Mouse (Mus musculus) forebrain, embryonic 13.5 days (tissue): Measurements from ENCODE around the gene Rpsa. TPM values are rescaled to one million over a fixed set of nuclear protein-coding genes. Genes with fewer than 3 reads are reported as not detected.
A peak's percentile ranks its signal among the peaks of the same experiment; 100 is the strongest.

Source experiments
- ATAC-seq: fragments of 200-750 bp; cut with Nextera tagmentation; 2 replicates; pipeline ENCODE4 v1.8.0; 2017
- H3K27ac ChIP-seq: fragments of 300-500 bp; sonication (generic); 2 replicates; pipeline ENCODE4 v1.5.1; 2015; ENCODE audit warnings: inconsistent platforms, mild to moderate bottlenecking, moderate library complexity
- H3K27me3 ChIP-seq: fragments of 300-500 bp; sonication (generic); 2 replicates; pipeline ENCODE4 v1.6.1; 2015; ENCODE audit warnings: mild to moderate bottlenecking, inconsistent platforms
- H3K36me3 ChIP-seq: fragments of 300-500 bp; sonication (generic); 2 replicates; pipeline ENCODE4 v1.6.1; 2015; ENCODE audit warnings: mild to moderate bottlenecking, inconsistent platforms; ENCODE audit not compliant: poor library complexity, severe bottlenecking
- H3K4me1 ChIP-seq: fragments of 300-500 bp; sonication (generic); 2 replicates; pipeline ENCODE4 v1.6.1; 2015; ENCODE audit warnings: inconsistent platforms
- H3K4me2 ChIP-seq: fragments of 300-500 bp; sonication (generic); 2 replicates; pipeline ENCODE4 v1.6.1; 2015; ENCODE audit warnings: inconsistent platforms, mild to moderate bottlenecking, moderate library complexity
- H3K4me3 ChIP-seq: fragments of 300-500 bp; sonication (generic); 2 replicates; pipeline ENCODE4 v1.5.1; 2015; ENCODE audit warnings: mild to moderate bottlenecking, inconsistent platforms
- H3K9ac ChIP-seq: fragments of 300-500 bp; sonication (generic); 2 replicates; pipeline ENCODE4 v1.6.1; 2015; ENCODE audit warnings: mild to moderate bottlenecking, inconsistent platforms
- H3K9me3 ChIP-seq: fragments of 300-500 bp; sonication (generic); replicated peaks from 2 replicates; pipeline ENCODE4 v1.6.1; 2016; ENCODE audit warnings: inconsistent platforms
- WGBS: fragments of 180-500 bp; shearing (Covaris S2); methylation state at CpG from one replicate; pipeline ENCODE4 v1.1.7; 2015; 5-methylcytosine and 5-hydroxymethylcytosine counted together
- polyA plus RNA-seq: library from polyadenylated mRNA; unstranded; fragments of >200 nt; fragmentation: Nextera tagmentation; extraction: Ambion mirVana; gene quantifications from 2 replicates; pipeline ENCODE4 v1.2.1, GENCODE M21; 2015

Gene Rpsa
- polyA plus RNA-seq, 1 experiment from 2014 or later = 1,184 TPM

GRCm38 (mm10) chr9:120115580-120115979, 11.9 kb upstream of the Rpsa start:
- H3K9ac ChIP-seq = no peak overlapping the region
- no peaks in the 10 kb centered on the region for H3K9me3 ChIP-seq
- WGBS = 76% methylated on average over 5 of the region's 5 CpGs
- no peak overlapping the region for H3K27ac ChIP-seq
- peaks cover 32% of the 10 kb centered on the region for H3K36me3 ChIP-seq
- H3K4me2 ChIP-seq = no peak overlapping the region
- no peaks in the 10 kb centered on the region for H3K27me3 ChIP-seq
- H3K4me1 ChIP-seq = peaks cover 7% of the 10 kb centered on the region
- H3K4me3 ChIP-seq = no peak overlapping the region
- ATAC-seq = no peak

- 93% methylated on average over 8 of the region's 8 CpGs for WGBS
- H3K27ac ChIP-seq = no peak overlapping the region
- ATAC-seq = no peak
Measured at GRCm38 (mm10) chr9:120116184-120116624, 11.3 kb upstream of the Rpsa start.

GRCm38 (mm10) chr9:120118212-120118611, 9.3 kb upstream of the Rpsa start:
- WGBS = 86% methylated on average over 4 of the region's 4 CpGs
- peaks cover 55% of the 10 kb centered on the region for H3K36me3 ChIP-seq
- H3K9ac ChIP-seq = no peak overlapping the region

More at GRCm38 (mm10) chr9:120116184-120116624, 11.3 kb upstream of the Rpsa start:
- H3K9me3 ChIP-seq = no peaks in the 10 kb centered on the region
- H3K36me3 ChIP-seq = peaks cover 39% of the 10 kb centered on the region
- no peaks in the 10 kb centered on the region for H3K27me3 ChIP-seq
- no peak overlapping the region for H3K4me3 ChIP-seq
- no peak overlapping the region for H3K4me2 ChIP-seq
- no peak overlapping the region for H3K9ac ChIP-seq
- H3K4me1 ChIP-seq = peaks cover 4% of the 10 kb centered on the region

GRCm38 (mm10) chr9:120120503-120120902, 7.0 kb upstream of the Rpsa start:
- no peak overlapping the region for H3K27ac ChIP-seq
- no peak overlapping the region for H3K4me2 ChIP-seq
- no peak overlapping the region for H3K9ac ChIP-seq
- ATAC-seq = no peak
- H3K9me3 ChIP-seq = no peaks in the 10 kb centered on the region
- H3K4me1 ChIP-seq = no peaks in the 10 kb centered on the region
- no peak overlapping the region for H3K4me3 ChIP-seq
- H3K27me3 ChIP-seq = no peaks in the 10 kb centered on the region
- WGBS = 91% methylated on average over 7 of the region's 7 CpGs
- H3K36me3 ChIP-seq = peaks cover 68% of the 10 kb centered on the region

More at GRCm38 (mm10) chr9:120118212-120118611, 9.3 kb upstream of the Rpsa start:
- H3K27me3 ChIP-seq = no peaks in the 10 kb centered on the region
- ATAC-seq = no peak
- no peak overlapping the region for H3K4me2 ChIP-seq
- H3K4me1 ChIP-seq = no peaks in the 10 kb centered on the region
- no peaks in the 10 kb centered on the region for H3K9me3 ChIP-seq
- H3K4me3 ChIP-seq = no peak overlapping the region
- no peak overlapping the region for H3K27ac ChIP-seq

- peak overlapping the region; percentile 60; the same call in 1 of the 2 replicates for H3K27ac ChIP-seq
- H3K4me2 ChIP-seq = peak overlapping the region; percentile 90
- H3K9me3 ChIP-seq = no peaks in the 10 kb centered on the region
- 62% methylated on average over 11 of the region's 11 CpGs for WGBS
- H3K4me1 ChIP-seq = peaks cover 21% of the 10 kb centered on the region
- peaks cover 57% of the 10 kb centered on the region for H3K36me3 ChIP-seq
- peak overlapping the region; percentile 63 for H3K9ac ChIP-seq
- no peaks in the 10 kb centered on the region for H3K27me3 ChIP-seq
- peak overlapping the region; percentile 43 for H3K4me3 ChIP-seq
- no peak; the same call in none of the 2 replicates for ATAC-seq
Measured at GRCm38 (mm10) chr9:120126868-120127267, 621 bp upstream of the Rpsa start.

- H3K27me3 ChIP-seq = no peaks in the 10 kb centered on the region
- peaks cover 21% of the 10 kb centered on the region for H3K4me1 ChIP-seq
- peak overlapping the region; percentile 90 for H3K4me2 ChIP-seq
- peaks cover 49% of the 10 kb centered on the region for H3K36me3 ChIP-seq
- no peak for ATAC-seq
- H3K9me3 ChIP-seq = no peaks in the 10 kb centered on the region
- peak overlapping the region; percentile 97 for H3K9ac ChIP-seq
- H3K27ac ChIP-seq = no peak overlapping the region
- peak overlapping the region; percentile 92 for H3K4me3 ChIP-seq
- WGBS = 72% methylated on average over 10 of the region's 10 CpGs
Measured at GRCm38 (mm10) chr9:120129276-120129675, 1.8 kb downstream of the Rpsa start.

GRCm38 (mm10) chr9:120131784-120132288, 4.3 kb downstream of the Rpsa start:
- WGBS = 90% methylated on average over 3 of the region's 3 CpGs
- H3K27me3 ChIP-seq = no peaks in the 10 kb centered on the region
- no peak overlapping the region for H3K9ac ChIP-seq
- peaks cover 20% of the 10 kb centered on the region for H3K4me1 ChIP-seq
- no peak for ATAC-seq
- no peaks in the 10 kb centered on the region for H3K9me3 ChIP-seq
- H3K36me3 ChIP-seq = peaks cover 46% of the 10 kb centered on the region
- H3K4me2 ChIP-seq = no peak overlapping the region
- no peak overlapping the region for H3K4me3 ChIP-seq
- H3K27ac ChIP-seq = no peak overlapping the region

- H3K36me3 ChIP-seq = peaks cover 46% of the 10 kb centered on the region
- H3K9me3 ChIP-seq = no peaks in the 10 kb centered on the region
- H3K4me3 ChIP-seq = no peak overlapping the region
- 38% methylated on average over 8 of the region's 8 CpGs for WGBS
- peaks cover 17% of the 10 kb centered on the region for H3K4me1 ChIP-seq
- no peaks in the 10 kb centered on the region for H3K27me3 ChIP-seq
- H3K9ac ChIP-seq = no peak overlapping the region
- 0 out of 2 replicates have a peak, but pooled peaks have one; percentile 14 for ATAC-seq
- H3K27ac ChIP-seq = no peak overlapping the region
- H3K4me2 ChIP-seq = no peak overlapping the region
Measured at GRCm38 (mm10) chr9:120132980-120133754, 5.7 kb downstream of the Rpsa start.

GRCm38 (mm10) chr9:120133755-120134475, 6.4 kb downstream of the Rpsa start:
- no peaks in the 10 kb centered on the region for H3K27me3 ChIP-seq
- no peak for ATAC-seq
- WGBS = 50% methylated on average over 6 of the region's 6 CpGs
- no peak overlapping the region for H3K4me2 ChIP-seq
- H3K36me3 ChIP-seq = peaks cover 42% of the 10 kb centered on the region
- H3K9me3 ChIP-seq = no peaks in the 10 kb centered on the region
- peaks cover 9% of the 10 kb centered on the region for H3K4me1 ChIP-seq
- no peak overlapping the region for H3K9ac ChIP-seq
- no peak overlapping the region for H3K4me3 ChIP-seq
- H3K27ac ChIP-seq = no peak overlapping the region

GRCm38 (mm10) chr9:120134529-120135160, 7.2 kb downstream of the Rpsa start:
- no peak overlapping the region for H3K4me3 ChIP-seq
- 0 out of 2 replicates have a peak, but pooled peaks have one; percentile 34 for ATAC-seq
- peaks cover 35% of the 10 kb centered on the region for H3K36me3 ChIP-seq
- H3K27me3 ChIP-seq = no peaks in the 10 kb centered on the region
- 88% methylated on average over 13 of the region's 13 CpGs for WGBS
- H3K4me2 ChIP-seq = no peak overlapping the region
- no peak overlapping the region for H3K27ac ChIP-seq
- peaks cover 2% of the 10 kb centered on the region; the same call in 1 of the 2 replicates for H3K4me1 ChIP-seq
- no peaks in the 10 kb centered on the region for H3K9me3 ChIP-seq
- H3K9ac ChIP-seq = no peak overlapping the region

GRCm38 (mm10) chr9:120135454-120135853, 8.0 kb downstream of the Rpsa start:
- Histone ChIP-seq H3K9me3 (no peaks in the 10 kb centered on the region), H3K4me2 (no peak overlapping the region), H3K4me3 (no peak overlapping the region), H3K27ac (no peak overlapping the region), H3K9ac (no peak overlapping the region), H3K4me1 (no peaks in the 10 kb centered on the region), H3K36me3 (peaks cover 27% of the 10 kb centered on the region), H3K27me3 (no peaks in the 10 kb centered on the region)
- ATAC-seq = no peak
- 86% methylated on average over 11 of the region's 11 CpGs for WGBS
